ENCODE assay signal across 9 mouse cellular contexts in genomic region chr4:142017686-142018085, GRCm38 (mm10). TPM values are rescaled to one million over a fixed set of nuclear protein-coding genes. Genes with fewer than 3 reads are reported as not detected.
DNase-seq lines count a peak whose midpoint lies in the region; ATAC-seq and TF ChIP-seq lines count a peak whose summit lies in the region.
"Had no signal": no experiment of that assay in that cellular context is flagged by ENCODE, and none has a peak within 500 bp of the region (broad histone marks: within the 10 kb centered on the region; RNA-seq: fewer than 3 reads in every experiment).

No protein-coding gene starts in this region.

- ATAC-seq in intestine, embryonic 14.5 days (replicated peaks; ENCODE audit: low FRiP score, low TSS enrichment, low read depth): peak; percentile 32; the same call in 1 of the 2 replicates
- peak; percentile 83 for ATAC-seq in megakaryocyte, adult 5-6 weeks (ENCODE audit: poor library complexity, severe bottlenecking)

- H3K36me3 ChIP-seq in intestine, embryonic 14.5 days (ENCODE audit: control insufficient read depth, insufficient read depth, low read length): no peaks in the 10 kb centered on the region
- no peaks in the 10 kb centered on the region for H3K36me3 ChIP-seq in thymus, adult 2 months (ENCODE audit: control insufficient read depth, insufficient read depth, low read length)
- H3K36me3 ChIP-seq: hindbrain, embryonic 12.5 days had no signal

- no peaks in the 10 kb centered on the region for H3K27me3 ChIP-seq in intestine, embryonic 14.5 days (replicated peaks; ENCODE audit: control insufficient read depth, insufficient read depth, low read length)
- H3K27me3 ChIP-seq in thymus, adult 2 months (ENCODE audit: control insufficient read depth, insufficient read depth, low read length): no peaks in the 10 kb centered on the region; the same call in 1 of the 2 replicates

- no peak overlapping the region for H3K4me3 ChIP-seq in intestine, embryonic 14.5 days (ENCODE audit: low read depth, low read length)
- H3K4me3 ChIP-seq in thymus, adult 2 months (ENCODE audit: control insufficient read depth, insufficient read depth, low read length): no peak overlapping the region
- H3K4me3 ChIP-seq: hindbrain, embryonic 12.5 days had no signal

- 44% methylated on average over 15 of the region's 15 CpGs for WGBS in intestine, embryonic 14.5 days
- WGBS in thymus, adult 2 months: 51% methylated on average over 15 of the region's 15 CpGs

- H3K9me3 ChIP-seq in intestine, embryonic 14.5 days (ENCODE audit: control insufficient read depth, low read length): no peaks in the 10 kb centered on the region
- H3K9me3 ChIP-seq: hindbrain, embryonic 12.5 days had no signal

- H3K27ac ChIP-seq in intestine, embryonic 14.5 days (ENCODE audit: low read depth): no peak overlapping the region
- no peak overlapping the region for H3K27ac ChIP-seq in thymus, adult 2 months (ENCODE audit: control insufficient read depth, insufficient read depth, low read length)
- H3K27ac ChIP-seq: hindbrain, embryonic 12.5 days had no signal

- peak; percentile 27 for DNase-seq in CD4-positive helper T cell, adult 2 months (ENCODE audit: low read depth, low spot score)
- peak; percentile 81 for DNase-seq in ZHBTc4 (ENCODE audit: low read depth, low spot score)
- DNase-seq in intestine, embryonic 14.5 days (ENCODE audit: low spot score): no peak
- no peak for DNase-seq in thymus, adult 2 months
- DNase-seq in thymus, adult 18-20 months: no peak
- DNase-seq in spleen, adult 18-20 months: no peak

- H3K4me1 ChIP-seq in intestine, embryonic 14.5 days (replicated peaks; ENCODE audit: control insufficient read depth, insufficient read depth, low read length): peaks cover 7% of the 10 kb centered on the region
- H3K4me1 ChIP-seq in thymus, adult 2 months (replicated peaks; ENCODE audit: control insufficient read depth, insufficient read depth, low read length): peaks cover 12% of the 10 kb centered on the region

- TF ChIP-seq POLR2A in thymus, adult 2 months (IDR thresholded peaks at IDR 0.05; ENCODE audit: control insufficient read depth, extremely low read depth, insufficient read depth, low read length, poor library complexity): no peak

- TF ChIP-seq CTCF in thymus, adult 2 months (IDR thresholded peaks at IDR 0.05; ENCODE audit: borderline replicate concordance, control insufficient read depth, extremely low read depth, insufficient read depth, low read length, poor library complexity): no peak

- no peak overlapping the region for H3K4me2 ChIP-seq in intestine, embryonic 14.5 days (ENCODE audit: low read length)
- H3K4me2 ChIP-seq: hindbrain, embryonic 12.5 days had no signal

- no peak overlapping the region for H3K9ac ChIP-seq in intestine, embryonic 14.5 days (ENCODE audit: low read length)
- H3K9ac ChIP-seq: hindbrain, embryonic 12.5 days had no signal

RNA-seq across cellular contexts. Expression of gene Fhad1, which starts 2.8 kb away (rescaled TPM):
- 1.8 and 2.2 TPM in 2 replicates for polyA plus RNA-seq in intestine, embryonic 14.5 days (2014; fragmentation: Nextera tagmentation; extraction: Ambion mirVana)
- 0.41 TPM in 1 of 2 replicates, not detected in the other for total RNA-seq in megakaryocyte, adult 5-6 weeks (2015)
- total RNA-seq in megakaryocyte, adult 5-6 weeks (2017): 0.41 TPM in 1 of 2 replicates, not detected in the other
- 0.78 and 1.1 TPM in 2 replicates for polyA plus RNA-seq in thymus, adult 2 months (2012; rRNA removed)
- total RNA-seq: neutrophil, adult 5-6 weeks had no signal

Comparison
In these comparisons a context has a peak if more than half of its experiments do, and no peak if none do; other contexts are left out.
1. DNase-seq: peak in CD4-positive helper T cell, adult 2 months (single experiment) and ZHBTc4 (single experiment); none in intestine, embryonic 14.5 days (single experiment), thymus, adult 2 months (single experiment), thymus, adult 18-20 months (0 of 2) and spleen, adult 18-20 months (0 of 2).